Mouse (Mus musculus) layer of hippocampus, postnatal 10 days (tissue): ENCODE data around the gene Smyd5. TPM values are rescaled to one million over a fixed set of nuclear protein-coding genes. Genes with fewer than 3 reads are reported as not detected.

Experiments used
- DNase-seq, 2 experiments: peaks; one replicate each; pipeline ENCODE4 v3.0.0; 2021; ENCODE audit warnings: low spot score in 2 of 2
- long read RNA-seq: library from polyadenylated mRNA; stranded (forward); transcript quantifications from one replicate; pipeline ENCODE4 v2.0.0, GENCODE M21; 2023
- total RNA-seq, 2 experiments: library from RNA; stranded (reverse); gene quantifications; 2 replicates each; pipeline ENCODE4 v1.2.3; 2021

Smyd5 gene
- total RNA-seq = 10 to 100 TPM; 42.2 to 44.1 TPM
- long read RNA-seq, transcript Smyd5-201 (13 exons, 2,486 nt) = major isoform, 28 of 34 reads
- long read RNA-seq, partial matches to known transcripts = 0 of 34 reads
- long read RNA-seq, other reads (novel, unspliced or antisense) = 3 of 34 reads

GRCm38 (mm10) chr6:85431842-85432431 is at the start of gene Smyd5:
Gene Smyd5 (plus strand): TSS chr6:85431989.
- peak; percentile 79 to 85 for DNase-seq

- DNase-seq = no peak
Observed at GRCm38 (mm10) chr6:85382791-85383190, 49.0 kb upstream of the Smyd5 start.

- DNase-seq = no peak
Observed at GRCm38 (mm10) chr6:85388608-85389007, 43.2 kb upstream of the Smyd5 start.

GRCm38 (mm10) chr6:85391803-85392202 is 40.0 kb upstream of the Smyd5 start:
- DNase-seq = peak; percentile 77 to 79

GRCm38 (mm10) chr6:85395360-85395759 is 36.4 kb upstream of the Smyd5 start:
- DNase-seq = no peak

GRCm38 (mm10) chr6:85397165-85397564 is 34.6 kb upstream of the Smyd5 start:
- peak; percentile 51 to 55 for DNase-seq

GRCm38 (mm10) chr6:85399715-85400114 is 32.1 kb upstream of the Smyd5 start:
- DNase-seq = peak; percentile 40 to 43

- DNase-seq = no peak
Observed at GRCm38 (mm10) chr6:85402613-85403012, 29.2 kb upstream of the Smyd5 start.

GRCm38 (mm10) chr6:85403039-85403438 is 28.8 kb upstream of the Smyd5 start:
- DNase-seq = no peak

- peak in 1 of 2 experiments; percentile 29 for DNase-seq
Observed at GRCm38 (mm10) chr6:85409003-85409402, 22.8 kb upstream of the Smyd5 start.

- DNase-seq = peak; percentile 64 to 70
Observed at GRCm38 (mm10) chr6:85410771-85411273, 21.0 kb upstream of the Smyd5 start.

- DNase-seq = no peak
Observed at GRCm38 (mm10) chr6:85415829-85416228, 16.0 kb upstream of the Smyd5 start.

- DNase-seq = no peak
Observed at GRCm38 (mm10) chr6:85419150-85419549, 12.6 kb upstream of the Smyd5 start.

- no peak for DNase-seq
Observed at GRCm38 (mm10) chr6:85423836-85424379, 7.9 kb upstream of the Smyd5 start, which contains the start of gene Noto. Gene Noto (plus strand): TSS chr6:85423886.

GRCm38 (mm10) chr6:85431274-85431841 is 431 bp upstream of the Smyd5 start:
- DNase-seq = no peak

GRCm38 (mm10) chr6:85433865-85434264 is 2.1 kb downstream of the Smyd5 start:
- DNase-seq = no peak

GRCm38 (mm10) chr6:85436204-85436603 is 4.4 kb downstream of the Smyd5 start:
- DNase-seq = no peak

GRCm38 (mm10) chr6:85436631-85437030 is 4.8 kb downstream of the Smyd5 start:
- no peak for DNase-seq

GRCm38 (mm10) chr6:85441142-85441541 is 9.4 kb downstream of the Smyd5 start:
- DNase-seq = no peak

- DNase-seq = no peak
Observed at GRCm38 (mm10) chr6:85443488-85444233, 11.9 kb downstream of the Smyd5 start.

- no peak for DNase-seq
Observed at GRCm38 (mm10) chr6:85444266-85444965, 12.6 kb downstream of the Smyd5 start.
